Mouse (Mus musculus): ENCODE measurements around the gene Nckap5. TPM values are rescaled to one million over a fixed set of nuclear protein-coding genes. Genes with fewer than 3 reads are reported as not detected.

Gene Nckap5
- polyA plus RNA-seq, 1 experiment: 0.09 TPM

DNA sequence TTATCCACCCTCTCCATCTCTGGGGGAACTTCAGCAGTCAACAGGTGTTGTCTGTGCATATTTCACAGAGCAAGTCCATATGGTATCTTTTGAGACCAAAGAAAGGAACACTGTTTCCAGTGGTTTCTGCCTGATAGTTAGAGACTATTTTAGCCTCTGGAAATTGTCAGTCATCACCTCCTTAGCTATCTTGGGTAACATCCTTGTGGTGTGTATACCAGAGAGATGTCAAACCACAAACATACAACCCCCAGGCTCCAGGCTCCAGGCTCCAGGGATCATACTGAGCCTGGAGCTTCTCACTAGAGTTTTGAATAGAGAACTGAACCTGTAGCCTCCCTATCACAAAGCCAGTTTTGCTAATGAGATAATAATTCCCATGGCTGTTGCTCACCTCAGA, 252.4 kb downstream of the Nckap5 start:
- no peaks in the 10 kb centered on the region for H3K27me3 ChIP-seq (ENCODE audit: control insufficient read depth, insufficient read depth, low read length, poor library complexity, severe bottlenecking)

GRCm38 (mm10) chr1:126574295-126574694, 256.3 kb downstream of the Nckap5 start:
- no peak for TF ChIP-seq POLR2A (IDR thresholded peaks at IDR 0.05; ENCODE audit: insufficient read depth, low read length)
- H3K9me3 ChIP-seq (replicated peaks; ENCODE audit: control insufficient read depth, insufficient read depth, low read length, poor library complexity, severe bottlenecking): no peaks in the 10 kb centered on the region
- no peaks in the 10 kb centered on the region for H3K36me3 ChIP-seq (ENCODE audit: control insufficient read depth, insufficient read depth, low read length, poor library complexity, severe bottlenecking)
- H3K9ac ChIP-seq (ENCODE audit: low read depth, poor library complexity, severe bottlenecking): no peak overlapping the region
- H3K27me3 ChIP-seq (ENCODE audit: control insufficient read depth, insufficient read depth, low read length, poor library complexity, severe bottlenecking): no peaks in the 10 kb centered on the region
- H3K27ac ChIP-seq (ENCODE audit: insufficient read depth, low read length): no peak overlapping the region
- H3K4me3 ChIP-seq (ENCODE audit: low read depth, low read length): no peak overlapping the region
- no peaks in the 10 kb centered on the region for H3K4me1 ChIP-seq (ENCODE audit: control insufficient read depth, insufficient read depth, low read length)

More for the DNA sequence above, 252.4 kb downstream of the Nckap5 start:
- no peak for TF ChIP-seq CTCF (IDR thresholded peaks at IDR 0.05; ENCODE audit: low read depth, low read length)
- TF ChIP-seq EP300 (IDR thresholded peaks at IDR 0.05; ENCODE audit: insufficient read depth, low read depth, low read length): no peak
- TF ChIP-seq POLR2A (IDR thresholded peaks at IDR 0.05; ENCODE audit: insufficient read depth, low read length): no peak
- no peaks in the 10 kb centered on the region for H3K36me3 ChIP-seq (ENCODE audit: control insufficient read depth, insufficient read depth, low read length, poor library complexity, severe bottlenecking)
- no peak overlapping the region for H3K4me3 ChIP-seq (ENCODE audit: low read depth, low read length)
- no peaks in the 10 kb centered on the region for H3K9me3 ChIP-seq (replicated peaks; ENCODE audit: control insufficient read depth, insufficient read depth, low read length, poor library complexity, severe bottlenecking)
- H3K27ac ChIP-seq (ENCODE audit: insufficient read depth, low read length): no peak overlapping the region
- no peaks in the 10 kb centered on the region for H3K4me1 ChIP-seq (ENCODE audit: control insufficient read depth, insufficient read depth, low read length)
- H3K9ac ChIP-seq (ENCODE audit: low read depth, poor library complexity, severe bottlenecking): no peak overlapping the region

GRCm38 (mm10) chr1:126573714-126574113, 256.9 kb downstream of the Nckap5 start:
- Histone ChIP-seq H3K4me3 (ENCODE audit: low read depth, low read length) (no peak overlapping the region), H3K4me1 (ENCODE audit: control insufficient read depth, insufficient read depth, low read length) (no peaks in the 10 kb centered on the region), H3K27ac (ENCODE audit: insufficient read depth, low read length) (no peak overlapping the region), H3K9ac (ENCODE audit: low read depth, poor library complexity, severe bottlenecking) (no peak overlapping the region), H3K36me3 (ENCODE audit: control insufficient read depth, insufficient read depth, low read length, poor library complexity, severe bottlenecking) (no peaks in the 10 kb centered on the region), H3K9me3 (replicated peaks; ENCODE audit: control insufficient read depth, insufficient read depth, low read length, poor library complexity, severe bottlenecking) (no peaks in the 10 kb centered on the region), H3K27me3 (ENCODE audit: control insufficient read depth, insufficient read depth, low read length, poor library complexity, severe bottlenecking) (no peaks in the 10 kb centered on the region)
- TF ChIP-seq CTCF (IDR thresholded peaks at IDR 0.05; ENCODE audit: low read depth, low read length) (no peak), POLR2A (IDR thresholded peaks at IDR 0.05; ENCODE audit: insufficient read depth, low read length) (no peak), EP300 (IDR thresholded peaks at IDR 0.05; ENCODE audit: insufficient read depth, low read depth, low read length) (no peak)

DNA sequence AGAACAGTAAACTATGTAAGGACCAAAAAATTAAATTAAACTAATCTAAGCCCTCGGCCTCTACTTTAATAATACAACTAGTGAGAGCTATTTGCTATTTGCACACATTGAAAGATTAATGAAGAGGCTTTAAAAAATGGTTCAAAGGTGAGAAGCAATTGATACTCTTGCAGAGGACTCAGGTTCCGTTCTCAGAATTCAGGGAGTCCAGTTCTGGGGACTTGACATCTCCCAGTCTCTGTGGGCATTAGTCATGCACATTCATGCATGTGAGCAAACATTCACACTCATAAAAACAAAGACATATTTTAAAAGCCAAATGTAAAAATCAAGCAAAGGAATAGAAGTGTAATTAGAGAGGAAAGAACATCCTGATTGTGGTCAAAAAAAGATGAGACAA, 257.5 kb downstream of the Nckap5 start:
- H3K36me3 ChIP-seq (ENCODE audit: control insufficient read depth, insufficient read depth, low read length, poor library complexity, severe bottlenecking): no peaks in the 10 kb centered on the region
- no peak overlapping the region for H3K27ac ChIP-seq (ENCODE audit: insufficient read depth, low read length)
- no peak for TF ChIP-seq EP300 (IDR thresholded peaks at IDR 0.05; ENCODE audit: insufficient read depth, low read depth, low read length)
- TF ChIP-seq POLR2A (IDR thresholded peaks at IDR 0.05; ENCODE audit: insufficient read depth, low read length): no peak
- no peak for TF ChIP-seq CTCF (IDR thresholded peaks at IDR 0.05; ENCODE audit: low read depth, low read length)
- H3K9me3 ChIP-seq (replicated peaks; ENCODE audit: control insufficient read depth, insufficient read depth, low read length, poor library complexity, severe bottlenecking): no peaks in the 10 kb centered on the region
- H3K4me3 ChIP-seq (ENCODE audit: low read depth, low read length): no peak overlapping the region
- H3K9ac ChIP-seq (ENCODE audit: low read depth, poor library complexity, severe bottlenecking): no peak overlapping the region
- no peaks in the 10 kb centered on the region for H3K27me3 ChIP-seq (ENCODE audit: control insufficient read depth, insufficient read depth, low read length, poor library complexity, severe bottlenecking)
- H3K4me1 ChIP-seq (ENCODE audit: control insufficient read depth, insufficient read depth, low read length): no peaks in the 10 kb centered on the region

GRCm38 (mm10) chr1:126569611-126570238, 260.9 kb downstream of the Nckap5 start:
- H3K4me3 ChIP-seq (ENCODE audit: low read depth, low read length): no peak overlapping the region
- H3K27ac ChIP-seq (ENCODE audit: insufficient read depth, low read length): no peak overlapping the region
- no peaks in the 10 kb centered on the region for H3K27me3 ChIP-seq (ENCODE audit: control insufficient read depth, insufficient read depth, low read length, poor library complexity, severe bottlenecking)
- no peaks in the 10 kb centered on the region for H3K9me3 ChIP-seq (replicated peaks; ENCODE audit: control insufficient read depth, insufficient read depth, low read length, poor library complexity, severe bottlenecking)
- no peaks in the 10 kb centered on the region for H3K36me3 ChIP-seq (ENCODE audit: control insufficient read depth, insufficient read depth, low read length, poor library complexity, severe bottlenecking)
- H3K9ac ChIP-seq (ENCODE audit: low read depth, poor library complexity, severe bottlenecking): no peak overlapping the region
- no peaks in the 10 kb centered on the region for H3K4me1 ChIP-seq (ENCODE audit: control insufficient read depth, insufficient read depth, low read length)
- no peak for TF ChIP-seq POLR2A (IDR thresholded peaks at IDR 0.05; ENCODE audit: insufficient read depth, low read length)
- no peak for TF ChIP-seq EP300 (IDR thresholded peaks at IDR 0.05; ENCODE audit: insufficient read depth, low read depth, low read length)
- TF ChIP-seq CTCF (IDR thresholded peaks at IDR 0.05; ENCODE audit: low read depth, low read length): no peak

GRCm38 (mm10) chr1:126568520-126569197, 261.9 kb downstream of the Nckap5 start:
- H3K27me3 ChIP-seq (ENCODE audit: control insufficient read depth, insufficient read depth, low read length, poor library complexity, severe bottlenecking): no peaks in the 10 kb centered on the region
- no peak overlapping the region for H3K4me3 ChIP-seq (ENCODE audit: low read depth, low read length)
- no peak overlapping the region for H3K9ac ChIP-seq (ENCODE audit: low read depth, poor library complexity, severe bottlenecking)
- H3K27ac ChIP-seq (ENCODE audit: insufficient read depth, low read length): no peak overlapping the region
- no peaks in the 10 kb centered on the region for H3K4me1 ChIP-seq (ENCODE audit: control insufficient read depth, insufficient read depth, low read length)
- H3K36me3 ChIP-seq (ENCODE audit: control insufficient read depth, insufficient read depth, low read length, poor library complexity, severe bottlenecking): no peaks in the 10 kb centered on the region
- no peaks in the 10 kb centered on the region for H3K9me3 ChIP-seq (replicated peaks; ENCODE audit: control insufficient read depth, insufficient read depth, low read length, poor library complexity, severe bottlenecking)
- no peak for TF ChIP-seq EP300 (IDR thresholded peaks at IDR 0.05; ENCODE audit: insufficient read depth, low read depth, low read length)
- peak; percentile 35 for TF ChIP-seq CTCF (IDR thresholded peaks at IDR 0.05; ENCODE audit: low read depth, low read length)

Measured in ES-Bruce4 (cell line).